Mouse (Mus musculus) brain, embryonic 14.5 days (tissue): ENCODE data around the gene Tpgs1. TPM values are rescaled to one million over a fixed set of nuclear protein-coding genes. Genes with fewer than 3 reads are reported as not detected.

ENCODE experiments used
- DNase-seq: peaks from one replicate; pipeline ENCODE4 v3.0.0-alpha.2; 2011; ENCODE audit warnings: low read depth
- CTCF ChIP-seq: fragments of 200-500 bp; IDR thresholded peaks from 2 replicates; pipeline ENCODE4 v1.5.1; 2012; ENCODE audit warnings: inconsistent platforms, mild to moderate bottlenecking, moderate library complexity, borderline replicate concordance; ENCODE audit not compliant: insufficient read depth, insufficient read length; ENCODE audit errors: extremely low read depth
- POLR2A ChIP-seq: fragments of 200-500 bp; IDR thresholded peaks from 2 replicates; pipeline ENCODE4 v1.6.1; 2012; ENCODE audit warnings: mild to moderate bottlenecking, inconsistent platforms, borderline replicate concordance; ENCODE audit not compliant: poor library complexity, insufficient read depth, insufficient read length, severe bottlenecking; ENCODE audit errors: extremely low read depth
- polyA plus RNA-seq: library from polyadenylated mRNA; depleted of rRNA; stranded (reverse); fragments of >200 nt; gene quantifications from 2 replicates; pipeline ENCODE4 v1.2.3, GENCODE M21; 2012

Gene Tpgs1
- polyA plus RNA-seq, 1 experiment, result 69.2 TPM

GRCm38 (mm10) chr10:79683726-79684640 lies 14.8 kb downstream of the Tpgs1 start:
- DNase-seq, result no peak
- TF ChIP-seq POLR2A (no peak), CTCF (no peak)

- no peak for TF ChIP-seq CTCF
- no peak for TF ChIP-seq POLR2A
- DNase-seq, result no peak
Observed at GRCm38 (mm10) chr10:79684770-79685600, 15.8 kb downstream of the Tpgs1 start.

DNA sequence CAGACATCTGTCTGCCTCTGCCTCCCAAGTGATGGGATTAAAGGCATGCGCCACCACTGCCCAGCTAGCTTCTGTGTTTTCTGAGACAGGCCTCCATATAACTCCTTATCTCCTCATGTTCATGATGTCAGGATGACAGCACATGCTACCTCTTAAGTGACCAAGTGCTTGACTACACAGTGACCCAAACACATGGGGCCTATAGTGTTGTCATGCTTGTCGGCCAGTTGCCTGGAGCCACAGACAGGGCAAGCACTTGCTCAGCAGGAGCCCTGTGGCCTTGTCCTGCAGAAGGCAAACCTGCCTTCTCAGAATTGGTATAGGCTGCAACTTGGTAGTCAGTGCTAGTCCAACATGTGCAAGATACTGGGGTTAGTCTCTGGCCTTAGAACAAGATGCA lies 17.1 kb downstream of the Tpgs1 start:
- no peak for DNase-seq
- TF ChIP-seq CTCF (no peak), POLR2A (no peak)

- TF ChIP-seq POLR2A, result no peak
- no peak for TF ChIP-seq CTCF
- DNase-seq, result no peak
Observed at GRCm38 (mm10) chr10:79686691-79687090, 17.5 kb downstream of the Tpgs1 start.

GRCm38 (mm10) chr10:79687513-79687912 lies 18.3 kb downstream of the Tpgs1 start:
- DNase-seq, result no peak
- TF ChIP-seq CTCF (no peak), POLR2A (no peak)

DNA sequence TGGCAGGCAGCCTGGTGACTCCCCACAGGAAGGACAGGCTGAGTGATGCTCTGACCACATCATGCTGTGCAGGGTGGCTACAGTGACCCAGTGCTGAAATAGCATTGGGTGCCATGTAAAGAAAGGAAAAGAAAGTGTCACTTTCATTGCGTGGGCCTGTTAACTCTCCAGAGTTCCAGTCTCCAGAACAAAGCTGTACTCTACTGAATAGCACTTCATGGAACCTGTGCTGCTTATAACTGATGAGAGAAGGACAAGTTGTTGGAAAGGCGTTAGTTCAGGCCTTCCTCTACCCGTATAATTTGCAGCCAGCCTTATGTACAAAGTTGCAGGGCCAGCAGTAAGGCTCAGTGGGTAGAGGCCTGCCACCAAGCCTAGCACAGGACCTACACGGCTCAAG lies 19.6 kb downstream of the Tpgs1 start, which contains the start of gene Gzmm:
Gzmm (plus strand) TSS at position 301 of the 400 bp plus-strand sequence.
- no peak for DNase-seq

GRCm38 (mm10) chr10:79689178-79689577 lies 20.0 kb downstream of the Tpgs1 start:
- DNase-seq, result no peak
- TF ChIP-seq CTCF, result no peak
- no peak for TF ChIP-seq POLR2A

More for the DNA sequence above, 19.6 kb downstream of the Tpgs1 start, which contains the start of gene Gzmm:
- no peak for TF ChIP-seq POLR2A
- TF ChIP-seq CTCF, result no peak

GRCm38 (mm10) chr10:79691986-79692548 lies 22.9 kb downstream of the Tpgs1 start:
- DNase-seq, result no peak
- no peak for TF ChIP-seq POLR2A

DNA sequence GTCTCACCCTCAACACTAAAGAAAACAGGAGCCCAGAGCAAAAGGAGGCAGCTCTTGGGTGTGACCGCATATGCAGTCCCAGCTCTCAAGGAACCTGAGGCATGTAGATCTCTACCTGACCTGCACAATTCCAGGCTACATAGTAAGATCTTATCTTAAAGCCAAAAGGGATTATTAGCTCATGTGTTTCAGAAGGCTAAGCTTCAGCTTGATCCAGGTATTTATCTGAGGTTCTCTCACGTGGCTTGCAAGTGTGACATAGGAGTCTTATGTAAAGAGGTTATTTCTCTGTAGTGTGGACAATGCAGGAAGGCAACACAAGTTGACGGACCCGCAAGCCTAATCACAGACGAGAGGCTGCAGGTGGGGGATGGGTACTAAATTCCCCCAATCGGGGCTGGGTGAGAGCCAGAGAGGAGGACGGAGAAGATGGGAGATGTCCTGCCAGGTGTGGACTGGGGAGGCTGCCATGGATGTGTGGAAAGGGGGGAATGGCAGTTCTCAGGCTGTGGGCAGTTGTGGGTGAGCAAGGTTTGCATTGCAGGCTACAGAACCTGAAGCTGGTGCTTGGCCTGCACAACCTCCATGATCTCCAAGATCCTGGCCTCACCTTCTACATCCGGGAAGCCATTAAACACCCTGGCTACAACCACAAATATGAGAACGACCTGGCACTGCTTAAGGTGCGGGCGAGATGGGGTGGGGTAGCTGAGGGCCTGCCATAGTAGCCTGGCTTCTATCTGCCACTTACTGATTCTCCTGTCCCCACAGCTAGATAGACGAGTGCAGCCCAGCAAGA lies 24.6 kb downstream of the Tpgs1 start:
- TF ChIP-seq POLR2A (no peak), CTCF (no peak)
- DNase-seq, result no peak

DNA sequence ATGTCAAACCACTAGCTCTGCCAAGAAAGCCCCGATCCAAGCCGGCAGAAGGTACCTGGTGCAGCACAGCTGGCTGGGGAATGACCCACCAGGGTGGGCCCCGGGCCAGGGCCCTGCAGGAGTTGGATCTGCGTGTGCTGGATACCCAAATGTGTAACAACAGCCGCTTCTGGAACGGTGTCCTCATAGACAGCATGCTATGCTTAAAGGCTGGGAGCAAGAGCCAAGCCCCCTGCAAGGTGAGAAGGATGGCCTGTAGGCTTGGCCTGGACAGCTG lies 25.1 kb downstream of the Tpgs1 start:
- no peak for DNase-seq
- TF ChIP-seq POLR2A (no peak), CTCF (no peak)
